Mouse (Mus musculus): ENCODE results near the gene Rab43.

- TF ChIP-seq GATA1 (IDR thresholded peaks at IDR 0.05; ENCODE audit: borderline replicate concordance, low read length) (no peak), FLI1 (IDR thresholded peaks at IDR 0.05; ENCODE audit: low read length) (no peak)
Observed at GRCm38 (mm10) chr6:87746059-87746458, 65.9 kb downstream of the Rab43 start.

Measured in megakaryocyte, embryonic 14.5 days (primary cell).